Mouse (Mus musculus) fibroblast of lung, adult 2 months (primary cell): ENCODE measurements around the gene C130032M10Rik.

Source experiments
- DNase-seq: peaks from one replicate; pipeline ENCODE4 v3.0.0-alpha.2; 2011; ENCODE audit warnings: low read depth

C130032M10Rik gene

DNA sequence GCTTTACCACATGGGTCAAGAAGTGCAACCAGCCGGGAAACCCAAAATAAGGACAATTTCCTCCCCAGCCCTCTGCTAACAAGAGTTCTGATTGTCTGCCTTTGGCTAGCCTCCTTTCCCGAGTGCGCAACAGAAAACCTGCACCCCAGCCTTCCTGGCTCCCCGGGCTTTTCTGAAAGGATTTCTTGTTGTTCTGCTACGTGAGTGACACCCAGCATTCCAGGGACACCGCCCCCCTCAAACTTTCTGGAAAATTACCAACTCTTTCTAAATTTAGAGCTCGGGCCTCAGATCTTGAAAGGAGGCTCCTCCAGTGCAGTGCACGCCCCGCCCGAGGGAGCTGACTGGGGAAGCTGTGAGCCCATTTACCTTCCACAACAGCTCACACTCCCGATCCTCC is at the start of gene C130032M10Rik:
TSS of gene C130032M10Rik (plus strand) at position 334 of the 400 bp plus-strand sequence.
- DNase-seq, result peak; percentile 55

DNA sequence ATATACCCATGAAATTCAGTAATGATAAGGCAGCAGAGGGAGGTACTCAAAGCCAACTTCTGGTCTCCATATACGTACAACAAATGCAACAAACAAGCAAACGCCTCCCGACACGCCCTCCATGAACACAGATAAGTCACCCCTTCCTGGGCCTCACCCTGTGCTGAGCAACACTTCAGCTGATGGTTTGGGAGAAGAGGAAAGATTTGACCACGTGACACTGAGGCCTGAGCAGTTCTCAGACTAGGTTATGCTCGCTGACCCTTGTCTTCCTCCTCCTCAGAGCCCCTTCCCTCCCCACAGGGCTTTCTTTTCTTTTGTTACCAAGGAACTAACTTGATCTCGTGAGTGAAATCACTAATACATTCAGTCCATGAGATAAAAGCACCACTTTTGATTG is 48.6 kb upstream of the C130032M10Rik start:
- no peak for DNase-seq

DNA sequence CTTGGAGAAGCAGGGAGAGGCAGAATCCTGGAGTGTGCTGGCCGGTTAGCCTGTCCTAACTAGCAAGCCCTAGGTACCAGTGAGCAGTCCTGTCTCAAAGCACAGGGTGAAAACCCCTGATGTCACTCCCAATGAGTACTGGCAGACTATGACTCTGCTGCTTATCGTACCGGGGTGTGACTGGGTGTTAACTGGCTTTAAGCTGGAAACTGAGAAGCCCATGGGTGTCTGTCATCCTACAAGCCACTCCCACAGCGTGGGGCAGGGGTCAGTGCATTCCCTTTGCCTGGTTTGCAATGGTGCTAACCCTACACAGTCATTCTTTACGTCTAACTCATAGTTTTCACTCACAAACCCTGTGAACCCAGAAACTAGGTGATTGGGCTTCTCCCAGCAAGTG is 47.3 kb upstream of the C130032M10Rik start:
- no peak for DNase-seq

DNA sequence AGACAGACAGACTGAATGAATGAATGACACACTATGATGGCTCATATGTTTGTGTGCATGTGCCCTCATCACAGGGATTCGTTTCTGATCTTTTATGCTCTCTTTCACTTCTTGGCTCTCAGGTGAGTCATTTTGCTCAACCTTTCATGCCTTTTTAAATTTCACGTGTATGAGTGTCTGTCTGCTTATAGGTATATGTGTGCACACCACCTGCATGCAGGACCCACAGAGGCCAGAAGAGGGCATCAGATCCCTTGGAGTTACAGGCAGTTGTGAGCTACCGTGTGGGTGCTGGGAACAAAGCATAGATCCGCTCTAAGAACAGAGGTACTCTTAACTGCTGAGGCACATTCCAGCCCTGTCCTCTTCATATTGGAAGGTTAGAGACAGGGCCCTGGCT is 46.8 kb upstream of the C130032M10Rik start:
- DNase-seq, result no peak

DNA sequence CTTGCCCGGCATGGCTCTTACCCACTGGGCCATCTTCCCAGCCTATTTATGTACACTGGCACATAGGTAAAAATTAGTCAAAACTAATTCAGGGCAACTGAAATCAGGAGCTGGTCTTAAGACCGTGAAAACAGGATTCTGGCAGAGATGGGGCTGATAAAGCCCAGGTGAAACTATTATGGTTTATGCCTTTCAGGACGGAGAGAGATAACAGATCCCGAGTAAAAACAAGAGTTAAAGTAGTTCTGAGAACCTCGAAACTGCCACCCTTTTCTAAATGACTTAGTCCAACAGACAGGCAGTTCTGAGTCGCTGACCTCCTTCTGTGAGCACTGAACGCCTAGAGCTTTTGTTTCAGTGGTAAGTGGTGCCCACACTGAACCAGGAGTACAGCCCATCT is 43.6 kb upstream of the C130032M10Rik start:
- DNase-seq, result no peak

DNA sequence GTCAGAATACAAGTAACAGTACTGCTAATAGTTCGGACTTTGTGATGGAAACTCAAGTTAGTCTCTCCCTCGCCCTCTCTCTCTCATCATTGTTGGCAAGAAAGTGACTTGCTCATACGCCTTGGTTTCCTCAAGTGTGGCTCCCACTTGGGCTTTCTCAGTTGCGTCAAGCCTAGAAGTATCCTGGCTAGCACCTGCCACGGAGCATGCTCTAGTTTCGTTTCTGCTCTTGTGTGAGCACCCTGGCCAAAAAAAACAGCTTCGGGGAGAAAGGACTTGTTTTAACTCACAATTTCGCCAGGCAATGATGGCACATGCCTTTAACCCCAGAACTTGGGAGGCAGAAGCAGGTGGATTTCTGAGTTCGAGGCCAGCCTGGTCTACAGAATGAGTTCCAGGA is 38.5 kb upstream of the C130032M10Rik start:
- no peak for DNase-seq

DNA sequence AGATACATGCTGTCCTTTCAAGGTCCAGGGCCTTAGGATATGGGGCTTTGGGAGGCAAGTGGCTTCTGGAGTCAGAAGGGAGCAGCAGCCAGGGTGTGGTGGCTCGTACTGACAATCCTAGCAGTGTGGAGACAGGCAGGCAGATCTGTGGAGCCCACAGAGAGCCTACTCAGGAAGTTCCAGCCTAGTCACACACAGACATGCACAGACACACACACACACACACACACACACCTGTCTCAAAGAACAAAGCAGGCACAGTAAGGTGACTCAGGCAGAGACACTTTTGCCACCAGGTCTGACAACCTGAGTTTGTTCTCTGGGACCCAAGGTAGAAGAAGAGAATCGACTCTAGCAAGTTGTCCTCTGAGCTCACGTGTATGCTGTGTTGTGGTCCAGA is 34.6 kb upstream of the C130032M10Rik start:
- no peak for DNase-seq

DNA sequence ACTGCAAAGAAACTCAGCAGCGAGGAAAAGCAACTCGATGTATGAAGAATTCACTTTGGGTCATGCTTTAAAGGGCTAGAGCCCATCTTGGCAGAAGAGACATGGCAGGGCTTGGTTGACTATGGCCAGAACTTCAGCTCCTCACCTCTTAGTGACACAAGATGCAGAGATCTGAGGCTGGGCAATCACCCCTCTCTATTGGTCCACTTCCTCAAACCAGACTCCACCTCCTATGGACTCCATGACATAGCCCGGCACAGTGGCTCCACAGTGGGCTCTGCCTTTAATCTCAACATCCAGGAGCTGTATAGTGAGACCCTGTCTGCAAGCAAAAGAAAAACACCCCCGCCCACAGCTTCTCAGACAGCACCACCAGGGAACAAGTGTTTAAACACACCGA is 30.7 kb upstream of the C130032M10Rik start:
- no peak for DNase-seq

DNA sequence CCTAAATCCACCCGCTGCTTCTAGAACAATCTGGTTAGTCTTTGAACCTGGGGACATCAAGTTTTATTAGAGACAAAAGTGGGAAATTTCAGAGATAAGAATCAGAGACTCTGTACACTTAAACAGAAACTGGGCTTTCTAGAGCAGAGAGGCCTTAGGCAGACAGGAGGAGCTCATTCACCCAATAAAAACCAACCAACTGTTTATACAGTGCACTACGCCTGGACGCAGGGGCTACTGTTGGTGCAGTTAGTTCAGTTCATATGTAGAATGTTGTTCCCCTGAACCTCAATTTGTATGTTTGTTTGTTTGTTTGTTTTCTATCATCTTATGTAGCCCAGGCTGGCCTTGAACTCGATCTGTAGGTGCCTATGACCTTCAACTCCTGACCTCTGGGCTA is 28.7 kb upstream of the C130032M10Rik start:
- DNase-seq, result no peak

DNA sequence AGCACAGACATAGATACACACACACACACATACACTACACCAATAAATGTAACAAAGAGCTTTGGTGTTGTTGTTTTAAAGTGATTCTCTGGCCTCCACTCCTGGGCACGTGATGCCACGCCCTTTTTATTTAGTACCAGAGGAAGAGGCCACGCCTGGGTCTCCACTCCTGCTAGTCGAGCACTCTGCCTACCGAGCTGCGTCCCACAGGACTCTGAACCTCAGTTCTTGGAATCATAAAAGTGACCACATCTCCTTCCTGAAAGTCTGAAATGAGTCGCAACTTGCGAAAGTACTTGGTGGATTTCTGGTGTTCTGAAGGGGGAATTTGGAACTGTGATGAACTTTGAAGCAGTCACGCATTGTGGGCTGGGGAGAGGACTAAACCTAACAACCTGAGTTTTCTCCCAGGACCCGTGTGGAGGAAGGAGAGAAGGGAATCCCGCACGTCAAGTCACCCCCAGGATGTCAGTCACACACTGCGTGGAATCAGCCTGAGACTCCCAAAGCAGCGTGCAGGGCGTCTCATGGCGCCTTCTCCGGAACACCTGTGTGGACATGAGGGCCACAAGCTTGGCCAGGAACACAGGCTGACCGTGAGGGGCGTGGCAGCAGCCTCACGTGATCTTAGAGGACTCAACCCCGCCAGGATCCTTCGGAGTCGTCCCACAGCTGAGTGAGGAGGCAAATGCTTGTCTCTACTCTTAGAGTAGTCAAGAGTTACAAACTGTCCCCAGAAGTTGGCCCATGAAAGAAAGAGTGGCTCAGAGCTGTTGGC is 27.8 kb upstream of the C130032M10Rik start:
- no peak for DNase-seq

DNA sequence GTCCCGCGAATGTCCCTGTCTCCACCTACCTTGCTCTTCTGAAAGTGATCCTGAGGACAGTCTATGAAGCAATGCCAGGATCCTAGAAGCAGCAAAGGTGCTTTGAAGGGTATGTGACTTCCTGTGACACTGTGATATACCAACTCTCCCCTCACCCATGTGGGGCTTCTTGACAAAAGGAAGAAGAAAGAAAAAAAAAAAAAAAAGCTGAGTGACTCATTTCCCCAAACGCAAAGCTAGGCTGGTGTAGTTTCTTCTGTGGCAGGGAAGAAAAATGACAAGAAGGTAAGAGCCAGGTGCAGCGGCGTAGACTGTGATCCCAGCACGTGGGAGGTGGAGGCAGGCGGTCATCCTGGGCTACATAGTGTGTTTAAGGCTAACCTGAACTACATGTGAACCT is 19.0 kb upstream of the C130032M10Rik start:
- no peak for DNase-seq

DNA sequence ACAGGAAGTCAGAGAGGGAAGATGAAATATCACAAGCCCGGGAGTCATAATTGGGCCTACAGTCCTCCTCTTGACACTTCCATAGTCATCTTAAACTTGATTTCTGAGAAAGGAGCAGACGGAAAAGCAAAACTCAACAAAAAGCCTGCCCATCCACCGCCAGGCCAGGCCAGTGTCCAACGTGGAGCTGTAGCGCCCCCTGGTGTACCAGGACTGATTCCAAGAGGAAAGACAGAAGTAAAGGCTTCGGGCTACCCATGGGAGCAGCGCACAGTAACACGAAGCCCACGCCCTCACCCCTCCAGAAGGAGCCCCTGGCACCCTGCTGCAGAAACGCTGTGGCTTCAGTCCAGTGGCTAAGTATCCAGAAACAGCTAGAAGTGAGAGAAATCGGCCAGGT is 17.3 kb upstream of the C130032M10Rik start:
- peak; percentile 53 for DNase-seq

DNA sequence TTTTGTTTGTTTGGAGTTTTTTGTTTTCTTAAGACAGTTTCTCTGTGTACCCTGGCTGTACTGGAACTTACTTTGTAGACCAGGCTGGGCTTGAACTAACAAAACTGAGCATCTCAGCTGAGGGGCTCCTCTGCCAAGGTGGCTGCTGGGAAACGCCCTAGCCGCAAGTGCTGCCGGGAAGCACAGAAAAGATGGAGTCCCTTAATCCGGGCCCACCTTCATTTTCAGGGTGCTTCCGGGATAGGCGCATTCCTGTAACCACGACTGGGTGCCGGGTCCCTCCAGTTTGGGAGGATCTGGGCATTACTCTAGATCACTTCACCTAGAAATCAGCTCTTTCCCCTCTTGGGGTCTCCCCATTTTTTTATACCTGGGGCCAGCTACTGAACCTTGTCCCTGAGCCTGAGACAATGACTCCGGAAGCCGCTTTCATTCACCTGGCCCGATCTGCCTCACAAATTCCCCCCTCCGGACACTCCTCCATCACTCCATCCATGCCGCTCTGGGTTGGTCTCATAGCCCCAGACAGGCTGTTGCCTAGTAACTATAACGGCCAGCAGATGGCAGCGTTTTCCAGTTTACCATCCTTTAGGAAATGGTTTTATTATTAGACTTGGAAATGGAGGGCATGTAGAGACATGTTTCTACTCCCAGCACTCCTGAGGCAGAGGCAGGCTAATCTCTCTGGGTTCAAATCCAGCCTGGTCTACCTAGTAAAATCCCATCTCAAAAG is 15.5 kb upstream of the C130032M10Rik start:
- no peak for DNase-seq

DNA sequence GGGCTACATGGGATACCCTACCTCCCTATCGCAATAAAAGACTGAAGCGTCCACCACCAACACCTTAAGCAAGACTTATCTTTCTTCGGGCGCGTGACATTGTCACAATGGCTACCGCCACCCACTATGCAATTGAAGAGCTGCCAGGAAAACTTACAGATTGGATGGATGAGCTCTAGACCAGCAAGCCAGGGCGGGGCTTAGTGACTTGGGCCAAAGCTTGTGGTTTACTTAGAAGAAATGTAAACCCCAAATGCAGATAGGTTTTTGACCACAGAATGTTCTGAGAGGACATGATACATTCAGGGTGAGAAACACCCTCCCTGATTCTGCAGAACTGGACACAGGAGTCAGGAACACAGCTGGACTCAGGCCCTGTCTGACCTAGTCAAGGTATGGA is 14.4 kb upstream of the C130032M10Rik start:
- no peak for DNase-seq

DNA sequence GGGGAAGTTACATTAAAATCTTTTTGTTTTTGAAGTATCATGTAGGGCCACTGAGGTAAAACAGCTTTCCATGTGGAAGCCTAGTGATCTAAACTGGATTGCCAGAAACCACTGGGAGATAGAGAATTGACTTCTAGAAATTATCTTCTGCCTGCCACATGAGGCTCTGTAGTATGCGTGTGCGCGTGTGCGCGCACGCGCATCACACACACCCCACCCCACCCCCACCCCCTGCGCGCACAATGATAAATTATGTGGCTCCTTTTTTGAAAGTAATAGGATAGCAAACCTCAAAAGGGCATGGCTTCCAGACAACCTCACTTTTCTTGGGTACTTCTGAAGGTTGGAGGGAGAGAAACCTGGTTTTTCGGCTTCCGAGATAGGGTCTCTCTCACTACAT is 13.6 kb upstream of the C130032M10Rik start:
- DNase-seq, result no peak

DNA sequence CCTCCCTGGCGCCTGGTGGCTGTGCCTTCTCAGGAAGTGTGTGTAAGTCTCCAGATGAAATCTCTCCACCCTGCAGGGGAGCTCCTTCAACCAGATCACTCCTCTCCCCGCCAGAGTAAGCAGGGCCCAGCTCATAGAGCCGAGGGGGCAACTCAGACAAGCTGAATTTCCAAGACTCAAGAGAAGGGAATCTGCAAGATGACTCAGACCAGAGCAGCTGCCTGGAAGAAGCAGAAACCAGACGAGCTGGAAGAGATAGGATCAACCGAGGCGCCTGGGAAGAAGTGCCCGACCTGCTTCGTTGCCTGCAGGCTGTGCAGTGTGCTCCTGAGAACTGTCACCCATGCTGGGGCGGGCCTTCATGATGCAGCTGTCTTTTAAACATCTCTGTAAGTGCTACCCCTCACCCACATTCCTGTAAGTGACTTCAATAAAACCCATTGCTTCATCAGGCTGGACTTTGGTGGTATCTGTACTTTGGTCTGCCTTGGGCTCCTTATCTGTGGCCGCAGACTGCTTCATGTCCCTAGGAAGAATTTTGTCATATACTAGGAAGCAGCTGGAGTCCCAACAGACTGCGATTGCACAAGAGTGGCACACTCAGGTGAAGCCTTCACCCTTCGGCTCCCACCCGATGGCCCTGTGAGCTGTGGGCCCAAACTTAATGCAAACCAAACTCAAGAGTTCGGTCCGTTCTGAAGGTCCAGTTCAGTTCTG is 12.6 kb upstream of the C130032M10Rik start:
- no peak for DNase-seq

DNA sequence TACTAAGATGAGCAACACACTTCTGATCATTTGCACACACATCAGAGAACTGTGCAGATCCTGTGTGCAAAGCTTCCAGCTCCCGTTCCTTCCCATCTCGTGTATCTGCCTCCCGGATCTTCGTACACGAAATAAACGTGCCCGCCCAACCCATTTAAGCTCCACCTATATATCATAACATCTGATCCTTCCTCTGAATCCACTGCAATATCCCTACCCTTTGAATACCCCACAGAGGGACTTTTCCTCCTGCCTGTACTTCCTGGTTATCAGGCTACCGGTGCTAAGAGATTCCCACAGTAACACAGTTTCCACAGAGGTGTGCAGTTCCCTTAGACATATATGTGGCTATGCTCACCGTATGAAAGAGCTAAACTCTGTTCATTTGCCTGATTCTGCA is 10.7 kb upstream of the C130032M10Rik start, which contains the start of gene Ccr4:
TSS of gene Ccr4 (minus strand) at position 101 of the 400 bp plus-strand sequence.
- no peak for DNase-seq

DNA sequence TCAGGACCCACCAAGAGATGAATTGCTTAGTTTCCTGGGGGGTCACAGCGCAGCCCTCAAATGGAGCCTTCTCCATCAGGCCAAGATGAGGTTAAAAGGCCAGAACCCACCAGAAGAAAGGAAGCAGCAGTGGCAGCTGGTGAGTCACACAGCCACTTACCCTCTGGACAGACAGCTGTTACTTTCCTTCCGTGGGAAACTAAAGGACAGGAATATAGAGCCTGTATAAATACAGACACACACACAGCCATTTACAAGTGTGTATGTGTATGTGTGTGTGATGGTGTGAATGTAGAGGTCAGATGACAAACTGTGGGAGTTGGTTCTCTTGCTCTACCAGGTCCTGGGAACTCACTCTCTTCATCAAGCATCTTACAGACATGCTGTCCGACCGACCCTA is 8.9 kb upstream of the C130032M10Rik start:
- no peak for DNase-seq

DNA sequence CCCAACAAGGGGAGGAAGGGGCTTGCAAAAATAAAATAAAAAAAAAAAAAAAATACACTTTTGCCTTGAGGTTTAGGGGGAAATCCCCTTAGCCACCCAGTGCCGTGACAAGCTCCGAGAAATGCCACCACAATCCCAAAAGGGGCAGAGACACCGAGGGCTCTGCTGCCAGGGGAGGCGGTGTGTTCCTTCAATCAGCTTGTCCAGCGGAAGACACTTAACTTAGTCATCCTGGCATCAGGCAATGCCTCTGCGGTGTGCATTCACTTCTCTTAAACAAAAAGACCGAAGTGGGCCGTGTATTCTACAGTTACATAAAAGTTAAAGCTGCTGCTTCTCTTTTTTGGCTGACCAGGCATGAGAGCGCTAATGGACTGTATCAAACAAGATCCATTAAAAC is 8.1 kb upstream of the C130032M10Rik start:
- DNase-seq, result no peak

DNA sequence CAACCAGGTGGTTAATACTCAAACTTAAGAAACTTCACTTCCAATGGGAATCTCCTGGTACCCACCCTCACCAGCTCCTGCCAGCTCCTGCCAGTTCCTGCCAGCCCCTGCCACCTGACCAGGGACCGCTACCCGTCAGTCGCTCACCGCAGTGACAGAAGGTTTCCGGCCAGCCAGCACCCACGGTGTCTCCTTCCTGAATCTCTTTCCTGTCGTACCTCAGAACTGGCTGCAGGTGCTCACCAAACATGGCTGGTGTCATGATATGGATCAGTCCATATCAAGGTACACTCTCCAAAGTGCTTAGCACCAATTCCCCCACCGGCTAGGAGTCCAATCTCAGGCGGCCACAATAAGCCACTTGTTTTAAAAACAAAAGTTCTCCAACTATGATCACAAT is 5.7 kb upstream of the C130032M10Rik start:
- no peak for DNase-seq

DNA sequence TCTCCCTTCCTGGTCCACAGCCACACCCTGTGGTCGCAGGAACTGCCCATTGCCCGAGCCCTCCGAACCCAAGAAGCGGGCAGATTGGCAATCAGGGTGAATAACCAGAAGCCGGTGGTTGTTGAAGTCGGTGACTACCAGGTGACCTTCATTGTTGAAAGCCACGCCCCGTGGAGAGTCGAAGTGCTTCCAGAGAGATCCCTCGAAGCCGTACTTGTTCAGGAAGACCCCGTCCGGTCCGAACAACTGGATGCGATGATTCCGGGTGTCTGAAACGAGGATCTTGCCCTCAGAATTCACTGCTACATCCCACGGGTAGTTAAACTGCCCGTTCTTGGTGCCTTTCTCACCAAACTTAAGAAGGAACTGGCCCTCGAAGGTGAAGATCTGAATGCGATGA is 2.7 kb upstream of the C130032M10Rik start:
- DNase-seq, result no peak

DNA sequence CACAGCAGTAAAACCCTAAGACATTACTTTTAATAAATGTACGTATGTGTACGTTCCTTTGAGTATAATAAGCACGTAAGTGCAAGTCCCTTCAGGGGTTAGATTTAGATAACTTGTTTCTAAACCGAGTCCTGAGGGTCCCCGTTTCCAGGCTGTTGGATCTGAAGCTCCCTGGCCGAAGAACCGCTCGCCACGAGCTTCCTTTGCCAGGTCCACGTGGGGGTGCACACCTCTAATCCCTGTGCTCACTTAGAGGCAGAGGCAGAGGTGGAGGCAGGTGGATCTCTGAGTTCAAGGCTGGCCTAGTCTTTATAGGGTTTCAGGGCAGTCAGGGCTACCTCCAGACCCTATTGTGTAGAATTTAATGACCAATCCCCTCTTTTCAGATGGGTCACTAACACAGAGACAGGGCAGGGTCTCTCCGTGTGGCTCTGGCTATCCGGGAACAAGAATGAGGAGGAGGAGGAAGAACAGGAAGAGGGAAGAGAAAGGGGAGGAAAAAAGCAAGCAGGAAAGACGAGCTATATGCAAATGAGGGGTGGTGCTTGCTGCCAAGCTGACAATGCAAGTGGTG is 2.5 kb downstream of the C130032M10Rik start:
- no peak for DNase-seq
